Mouse (Mus musculus): ENCODE measurements at regions not wholly inside any gene's neighbourhood (a gene's known extent, or its start where the extent isn't known, plus 50 kb on each side); places are given as distances from the start of the nearest gene placed in this dataset.

DNA sequence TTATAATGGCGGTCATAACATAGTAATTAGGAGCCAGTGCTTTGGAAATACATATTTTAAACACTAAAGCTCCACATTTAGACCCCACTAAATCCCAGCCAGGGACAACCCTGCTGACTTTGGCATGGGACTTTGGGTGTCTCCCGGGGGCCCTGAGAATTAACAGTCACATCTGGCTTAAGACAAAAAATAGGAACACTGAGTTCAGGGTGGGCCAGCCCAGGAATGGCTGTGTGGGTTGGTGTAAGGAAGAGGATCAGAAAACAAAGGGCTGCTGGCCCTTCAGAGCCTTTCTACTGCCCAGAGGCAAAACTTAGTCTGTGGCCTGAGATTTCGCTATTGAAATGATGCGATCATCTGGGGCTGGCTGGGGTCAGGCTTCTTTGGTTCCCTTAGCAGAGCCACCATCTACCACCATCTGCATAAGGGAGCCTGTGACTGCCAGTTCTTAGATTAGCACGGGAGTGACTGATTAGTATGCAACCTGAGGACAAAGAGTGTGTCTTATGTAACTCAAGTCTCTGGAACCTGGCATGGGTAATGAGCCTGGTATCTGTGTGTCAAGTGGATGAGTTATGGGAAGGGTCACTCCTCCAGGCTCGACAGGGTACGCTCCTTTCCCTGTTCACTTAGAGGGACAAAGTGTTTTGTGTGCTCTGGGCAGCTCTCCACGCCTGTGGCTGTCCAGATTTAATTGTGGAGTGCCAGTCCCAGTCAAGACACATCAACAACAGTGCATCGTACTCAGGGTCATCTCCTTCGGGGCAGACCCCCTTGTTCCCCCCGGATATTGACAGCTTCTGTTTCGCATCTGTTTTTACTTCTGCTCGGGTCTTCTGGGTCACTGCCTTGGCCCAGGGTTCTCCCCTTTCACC lies 199.0 kb downstream of the Ets1 start:
- Histone ChIP-seq H3K27me3 (ENCODE audit: insufficient read depth, low read length) (no peaks in the 10 kb centered on the region), H3K4me1 (replicated peaks; ENCODE audit: low read depth, low read length) (no peaks in the 10 kb centered on the region)
- TF ChIP-seq POU5F1 (IDR thresholded peaks at IDR 0.05; ENCODE audit: borderline replicate concordance, low read length), result no peak
- no peak for TF ChIP-seq CTCF (conservative IDR thresholded peaks at IDR 0.05; ENCODE audit: low read length)
- TF ChIP-seq NANOG (IDR thresholded peaks at IDR 0.05; ENCODE audit: borderline replicate concordance, low read length), result no peak

DNA sequence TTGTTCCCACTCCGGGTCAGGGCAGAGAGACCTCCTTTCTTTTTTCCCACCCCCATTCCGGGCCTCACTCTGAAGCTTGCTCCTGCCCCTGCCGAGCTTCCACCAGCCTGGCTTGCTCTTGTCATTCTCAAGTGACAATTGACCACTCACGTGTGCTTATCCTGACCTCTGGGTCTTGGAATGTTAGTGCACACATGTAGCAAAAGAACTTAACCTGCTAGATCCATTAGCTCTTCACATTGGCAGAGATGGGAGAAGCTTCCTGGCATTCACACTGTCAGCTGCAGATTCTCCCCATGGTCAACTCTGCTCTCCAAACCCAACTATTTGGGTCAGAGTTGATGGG lies 199.6 kb downstream of the Ets1 start:
- Histone ChIP-seq H3K27me3 (ENCODE audit: insufficient read depth, low read length) (no peaks in the 10 kb centered on the region), H3K36me3 (ENCODE audit: insufficient read depth, low read length) (no peaks in the 10 kb centered on the region), H3K4me1 (replicated peaks; ENCODE audit: low read depth, low read length) (no peaks in the 10 kb centered on the region), H3K4me3 (replicated peaks; ENCODE audit: low read length) (no peak overlapping the region), H3K9me3 (ENCODE audit: low read length) (no peaks in the 10 kb centered on the region)
- TF ChIP-seq NANOG (IDR thresholded peaks at IDR 0.05; ENCODE audit: borderline replicate concordance, low read length) (no peak), CTCF (conservative IDR thresholded peaks at IDR 0.05; ENCODE audit: low read length) (no peak), POU5F1 (IDR thresholded peaks at IDR 0.05; ENCODE audit: borderline replicate concordance, low read length) (no peak)

More for the DNA sequence above, 199.0 kb downstream of the Ets1 start:
- H3K4me3 ChIP-seq (replicated peaks; ENCODE audit: low read length), result no peak overlapping the region
- no peaks in the 10 kb centered on the region for H3K9me3 ChIP-seq (ENCODE audit: low read length)
- H3K36me3 ChIP-seq (ENCODE audit: insufficient read depth, low read length), result no peaks in the 10 kb centered on the region

DNA sequence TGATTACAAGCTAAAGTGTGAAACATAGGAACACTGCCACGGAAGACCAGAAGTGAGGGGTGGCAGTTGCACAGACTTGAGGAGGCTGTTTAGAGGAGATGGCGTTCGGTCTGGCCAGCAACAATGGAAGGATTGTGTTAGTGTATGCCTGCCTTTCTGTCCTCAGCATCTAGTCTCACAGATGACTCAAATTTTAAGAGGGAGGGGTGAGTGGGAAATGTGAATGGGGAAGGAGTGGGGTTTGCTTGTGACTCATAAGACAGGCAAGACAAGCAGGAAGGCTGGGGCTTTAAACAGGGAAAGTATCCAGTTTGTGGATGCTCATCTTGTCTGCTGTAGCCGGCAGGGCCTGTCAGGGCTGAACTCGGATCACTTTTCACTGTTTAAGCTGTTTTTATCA lies 200.3 kb downstream of the Ets1 start:
- H3K4me3 ChIP-seq (replicated peaks; ENCODE audit: low read length), result no peak overlapping the region
- TF ChIP-seq NANOG (IDR thresholded peaks at IDR 0.05; ENCODE audit: borderline replicate concordance, low read length), result no peak
- no peaks in the 10 kb centered on the region for H3K4me1 ChIP-seq (replicated peaks; ENCODE audit: low read depth, low read length)
- no peaks in the 10 kb centered on the region for H3K36me3 ChIP-seq (ENCODE audit: insufficient read depth, low read length)
- no peaks in the 10 kb centered on the region for H3K9me3 ChIP-seq (ENCODE audit: low read length)
- H3K27me3 ChIP-seq (ENCODE audit: insufficient read depth, low read length), result no peaks in the 10 kb centered on the region

DNA sequence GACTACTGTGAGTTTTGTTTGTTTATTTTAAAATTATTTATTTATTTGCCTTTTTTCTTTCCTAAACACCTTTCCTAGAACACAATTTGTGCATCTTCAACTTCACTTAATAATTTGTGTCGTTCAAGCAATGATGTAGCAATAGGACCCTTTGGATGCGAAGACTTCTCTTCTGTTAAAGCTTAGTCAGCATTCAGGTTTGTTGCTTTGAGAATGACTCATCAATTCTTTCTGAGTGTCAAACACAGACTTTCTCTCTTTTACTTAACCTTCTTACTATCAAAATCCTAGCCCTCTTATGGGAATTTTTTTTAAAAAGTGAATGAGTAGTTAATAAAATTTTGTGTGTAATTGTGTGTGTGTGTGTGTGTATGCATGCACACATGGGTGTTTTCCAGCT lies 211.3 kb downstream of the Ets1 start:
- no peaks in the 10 kb centered on the region for H3K9me3 ChIP-seq (ENCODE audit: low read length)
- no peaks in the 10 kb centered on the region for H3K36me3 ChIP-seq (ENCODE audit: insufficient read depth, low read length)
- no peak overlapping the region for H3K4me3 ChIP-seq (replicated peaks; ENCODE audit: low read length)
- no peak for TF ChIP-seq CTCF (conservative IDR thresholded peaks at IDR 0.05; ENCODE audit: low read length)
- TF ChIP-seq POU5F1 (IDR thresholded peaks at IDR 0.05; ENCODE audit: borderline replicate concordance, low read length), result no peak
- no peak for TF ChIP-seq NANOG (IDR thresholded peaks at IDR 0.05; ENCODE audit: borderline replicate concordance, low read length)
- H3K27me3 ChIP-seq (ENCODE audit: insufficient read depth, low read length), result no peaks in the 10 kb centered on the region
- H3K4me1 ChIP-seq (replicated peaks; ENCODE audit: low read depth, low read length), result no peaks in the 10 kb centered on the region

DNA sequence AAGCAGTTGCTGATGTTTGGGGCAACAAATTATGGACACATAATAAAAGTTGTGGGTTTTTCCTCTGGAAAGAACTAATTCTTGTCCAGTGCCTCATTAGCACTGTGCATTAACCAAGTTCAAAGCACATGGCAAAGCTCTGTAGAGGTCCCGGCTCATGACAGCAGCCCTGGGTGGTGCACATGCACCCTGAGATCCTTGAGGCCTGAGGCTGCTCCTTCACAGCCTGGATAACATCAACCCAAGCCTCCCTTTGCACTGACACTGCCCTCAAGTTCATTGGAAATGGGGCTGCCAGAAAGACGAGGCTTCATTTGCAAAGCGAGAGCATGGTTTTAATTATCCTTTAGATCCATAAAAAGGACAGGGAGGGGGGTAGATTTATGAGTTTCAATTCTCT lies 216.3 kb downstream of the Ets1 start:
- H3K4me3 ChIP-seq (replicated peaks; ENCODE audit: low read length), result no peak overlapping the region
- no peaks in the 10 kb centered on the region for H3K9me3 ChIP-seq (ENCODE audit: low read length)
- H3K27me3 ChIP-seq (ENCODE audit: insufficient read depth, low read length), result no peaks in the 10 kb centered on the region
- TF ChIP-seq POU5F1 (IDR thresholded peaks at IDR 0.05; ENCODE audit: borderline replicate concordance, low read length), result no peak
- TF ChIP-seq CTCF (conservative IDR thresholded peaks at IDR 0.05; ENCODE audit: low read length), result no peak
- no peak for TF ChIP-seq NANOG (IDR thresholded peaks at IDR 0.05; ENCODE audit: borderline replicate concordance, low read length)
- H3K4me1 ChIP-seq (replicated peaks; ENCODE audit: low read depth, low read length), result no peaks in the 10 kb centered on the region
- no peaks in the 10 kb centered on the region for H3K36me3 ChIP-seq (ENCODE audit: insufficient read depth, low read length)

DNA sequence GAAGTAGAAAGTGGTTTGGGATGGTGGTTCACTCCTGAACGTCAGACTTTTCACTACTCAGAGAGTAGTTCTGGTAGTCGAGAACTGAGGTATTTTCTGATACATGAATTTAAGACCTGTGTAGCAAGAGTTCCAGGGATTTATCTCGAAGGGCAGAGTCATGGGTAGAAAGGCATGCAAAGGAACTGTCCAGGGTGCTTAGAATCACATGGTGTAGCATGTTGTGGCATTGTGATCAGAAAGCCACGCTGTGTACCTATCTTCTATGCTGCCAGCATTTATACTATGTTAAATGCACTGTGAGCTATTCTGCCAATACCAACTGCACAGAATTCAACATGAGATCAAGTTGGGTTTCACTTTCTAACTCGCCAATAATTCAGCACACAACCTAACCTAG lies 227.3 kb downstream of the Ets1 start:
- Histone ChIP-seq H3K36me3 (ENCODE audit: insufficient read depth, low read length) (no peaks in the 10 kb centered on the region), H3K9me3 (ENCODE audit: low read length) (no peaks in the 10 kb centered on the region), H3K4me3 (replicated peaks; ENCODE audit: low read length) (no peak overlapping the region), H3K4me1 (replicated peaks; ENCODE audit: low read depth, low read length) (no peaks in the 10 kb centered on the region), H3K27me3 (ENCODE audit: insufficient read depth, low read length) (no peaks in the 10 kb centered on the region)
- TF ChIP-seq POU5F1 (IDR thresholded peaks at IDR 0.05; ENCODE audit: borderline replicate concordance, low read length), result no peak
- no peak for TF ChIP-seq CTCF (conservative IDR thresholded peaks at IDR 0.05; ENCODE audit: low read length)
- no peak for TF ChIP-seq NANOG (IDR thresholded peaks at IDR 0.05; ENCODE audit: borderline replicate concordance, low read length)

DNA sequence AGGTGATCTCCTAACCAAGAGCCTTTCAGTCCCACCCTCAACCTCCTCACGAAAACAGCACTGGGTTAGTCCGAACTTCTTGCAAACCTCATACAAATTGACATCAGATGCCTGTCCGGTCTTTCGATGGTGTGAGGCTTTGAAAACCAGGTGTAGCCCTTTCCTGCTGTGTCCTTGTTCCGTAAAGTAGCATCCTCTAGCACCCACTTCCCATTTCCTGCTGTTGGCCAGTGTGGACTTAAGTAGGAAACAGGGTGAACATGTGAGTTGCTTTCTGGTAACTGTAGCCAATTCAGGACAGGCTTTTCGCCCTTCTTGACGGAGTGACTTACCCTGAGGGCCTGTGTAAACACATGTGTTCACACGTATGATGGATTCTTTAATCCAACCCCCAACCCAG lies 232.9 kb downstream of the Ets1 start:
- TF ChIP-seq POU5F1 (IDR thresholded peaks at IDR 0.05; ENCODE audit: borderline replicate concordance, low read length) (no peak), NANOG (IDR thresholded peaks at IDR 0.05; ENCODE audit: borderline replicate concordance, low read length) (no peak), CTCF (conservative IDR thresholded peaks at IDR 0.05; ENCODE audit: low read length) (no peak)
- Histone ChIP-seq H3K36me3 (ENCODE audit: insufficient read depth, low read length) (no peaks in the 10 kb centered on the region), H3K27me3 (ENCODE audit: insufficient read depth, low read length) (no peaks in the 10 kb centered on the region), H3K4me1 (replicated peaks; ENCODE audit: low read depth, low read length) (no peaks in the 10 kb centered on the region), H3K9me3 (ENCODE audit: low read length) (no peaks in the 10 kb centered on the region), H3K4me3 (replicated peaks; ENCODE audit: low read length) (no peak overlapping the region)

DNA sequence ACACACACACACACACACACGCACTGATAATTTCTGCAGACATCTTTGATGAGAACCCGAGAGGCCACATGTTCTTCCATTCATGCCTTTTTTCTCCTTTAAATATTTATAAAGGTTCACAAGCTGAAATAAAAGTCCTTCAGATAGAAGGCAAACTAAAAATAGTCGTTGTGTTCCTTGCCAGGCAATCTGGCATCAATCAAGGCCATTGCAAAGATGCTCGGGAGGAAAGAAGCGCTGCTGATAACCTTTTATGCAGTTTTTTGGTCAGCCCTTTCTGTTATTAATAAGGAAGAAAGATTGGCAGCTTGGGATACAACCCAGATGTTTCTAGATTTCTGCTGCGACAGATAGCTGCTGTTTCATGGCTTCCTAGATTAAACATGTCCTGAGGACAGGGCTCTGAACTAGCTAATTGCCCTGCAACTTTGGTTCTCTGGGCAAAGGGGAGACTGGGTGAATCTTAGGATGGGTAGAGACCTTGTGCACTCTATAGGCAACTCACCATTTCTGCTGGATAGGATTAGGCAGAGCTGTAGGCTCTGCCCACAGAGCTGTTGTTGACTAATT lies 238.4 kb downstream of the Ets1 start:
- H3K36me3 ChIP-seq (ENCODE audit: insufficient read depth, low read length), result no peaks in the 10 kb centered on the region
- no peaks in the 10 kb centered on the region for H3K9me3 ChIP-seq (ENCODE audit: low read length)
- H3K27me3 ChIP-seq (ENCODE audit: insufficient read depth, low read length), result no peaks in the 10 kb centered on the region
- H3K4me3 ChIP-seq (replicated peaks; ENCODE audit: low read length), result no peak overlapping the region
- TF ChIP-seq CTCF (conservative IDR thresholded peaks at IDR 0.05; ENCODE audit: low read length), result no peak
- no peaks in the 10 kb centered on the region for H3K4me1 ChIP-seq (replicated peaks; ENCODE audit: low read depth, low read length)
